Mouse (Mus musculus) liver, postnatal 0 days (tissue): Measurements from ENCODE around the gene Cyb5r3.

ENCODE experiments used
- CTCF ChIP-seq: sonication (generic); IDR thresholded peaks from 2 replicates; pipeline ENCODE4 v1.5.1; 2016; ENCODE audit warnings: antibody characterized with exemption, low read depth
- EP300 ChIP-seq: IDR thresholded peaks from 2 replicates; pipeline ENCODE4 v1.6.1; 2016; ENCODE audit warnings: antibody characterized with exemption, low read depth, mild to moderate bottlenecking

- TF ChIP-seq CTCF (no peak), EP300 (no peak)
Measured at GRCm38 (mm10) chr15:83162001-83162400, 10.4 kb downstream of the Cyb5r3 start.
